Mouse (Mus musculus) retina, embryonic 14.5 days (tissue): ENCODE results near the gene Smg6.
A peak's percentile ranks its signal among the peaks of the same experiment; 100 is the strongest.
"Not testable (repeated sequence)": the region's sequence is repeated elsewhere in the genome, so short reads cannot be mapped to it uniquely, and the experiment has no call there.

Source experiments
- DNase-seq: peaks from one replicate; pipeline ENCODE4 v3.0.0-alpha.2; 2015; ENCODE audit warnings: low spot score

Smg6 gene

DNA sequence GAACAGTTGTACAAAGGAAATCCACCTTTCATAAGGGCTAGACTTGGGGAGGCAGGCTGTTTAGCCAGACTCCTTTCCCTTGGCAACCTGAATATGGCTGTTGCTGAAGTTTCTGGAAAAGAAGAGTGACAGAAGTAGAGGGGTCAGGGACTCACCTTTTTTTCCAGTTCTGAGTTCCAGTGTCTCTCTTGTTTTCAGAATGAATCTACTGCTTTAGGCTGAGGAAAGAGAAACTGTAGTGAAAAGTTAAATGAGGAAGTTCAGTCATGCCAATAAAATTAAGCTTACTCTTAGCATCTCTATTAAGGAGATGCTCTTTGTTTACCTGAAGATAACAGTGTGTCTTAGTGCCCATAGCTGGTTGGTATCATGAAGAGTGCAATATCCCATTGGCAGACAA lies 69.2 kb downstream of the Smg6 start:
- no peak for DNase-seq

DNA sequence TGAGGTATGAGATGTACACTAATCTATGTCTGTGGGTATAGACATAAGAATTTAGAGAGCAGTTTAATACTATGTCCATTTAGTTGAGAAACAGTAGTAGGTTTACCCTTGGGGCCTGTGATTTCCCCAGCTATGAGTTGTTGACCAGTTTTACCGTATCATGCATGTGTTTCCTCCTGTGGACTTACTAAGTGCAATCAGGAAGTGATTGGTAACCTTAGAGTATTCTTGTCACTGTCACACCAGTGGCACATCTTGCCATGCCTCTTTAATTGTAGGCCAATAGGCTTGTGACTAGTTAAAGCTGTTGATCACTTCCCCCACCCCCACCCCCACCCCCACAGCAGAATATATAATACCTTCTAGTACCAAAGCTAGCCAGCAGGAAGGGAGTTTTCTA lies 70.9 kb downstream of the Smg6 start:
- DNase-seq, result no peak

DNA sequence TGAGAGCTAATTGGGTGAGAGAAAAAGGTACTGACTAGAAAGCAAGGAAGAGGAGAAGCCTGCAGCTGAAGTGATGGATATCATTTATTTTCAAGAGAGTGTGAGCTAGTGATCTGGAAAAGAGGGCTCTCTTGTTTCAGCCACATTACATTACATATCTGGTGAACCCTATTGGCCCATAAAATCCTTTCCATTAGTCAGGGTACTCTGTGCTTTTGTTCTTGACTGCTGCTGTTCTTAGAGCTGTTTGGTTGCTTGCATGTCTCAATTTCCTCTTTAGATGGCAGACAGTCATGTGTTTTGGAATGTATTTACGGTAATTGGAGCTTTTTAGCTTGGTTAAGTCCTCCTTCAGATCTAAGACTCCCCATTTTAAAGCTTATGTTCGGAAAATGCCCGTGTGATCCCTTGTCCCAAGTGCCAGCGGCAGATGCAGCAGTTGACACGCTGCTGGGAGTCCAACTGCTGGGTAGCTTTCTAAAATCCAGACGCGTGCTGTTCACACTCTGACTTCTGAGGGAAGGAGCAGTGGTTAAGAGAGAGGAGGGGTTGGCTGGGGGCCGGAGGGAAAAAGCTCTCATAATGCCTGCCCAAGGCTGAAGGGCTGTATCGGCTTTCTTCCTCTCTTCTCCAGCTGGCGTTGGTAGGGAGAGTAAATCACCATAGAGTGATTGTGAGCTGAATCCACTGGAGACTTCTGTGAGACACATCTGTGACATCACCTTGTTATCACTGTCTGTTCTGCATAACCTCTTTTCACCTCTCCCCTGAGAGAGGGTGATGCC lies 75.4 kb downstream of the Smg6 start:
- peak; percentile 17 for DNase-seq

DNA sequence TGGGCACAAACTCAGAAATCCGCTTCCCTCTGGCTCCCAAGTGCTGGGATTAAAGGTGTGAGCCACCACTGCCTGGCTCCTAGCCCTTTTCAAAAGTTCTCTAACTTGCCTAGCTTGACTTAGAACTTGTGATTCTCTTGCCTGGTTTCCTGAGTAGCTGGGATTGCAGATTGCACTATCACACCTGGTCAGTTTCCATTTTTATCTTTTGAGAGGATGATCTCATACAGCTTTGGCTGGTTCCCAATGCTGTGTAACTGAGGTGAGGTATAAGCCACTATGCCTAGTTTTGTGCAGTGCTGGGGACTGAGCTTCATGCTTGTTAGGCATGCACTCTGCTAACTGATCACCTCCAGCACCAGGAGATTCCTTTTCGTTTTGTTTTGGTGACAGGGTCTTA lies 82.6 kb downstream of the Smg6 start:
- DNase-seq, result no peak

DNA sequence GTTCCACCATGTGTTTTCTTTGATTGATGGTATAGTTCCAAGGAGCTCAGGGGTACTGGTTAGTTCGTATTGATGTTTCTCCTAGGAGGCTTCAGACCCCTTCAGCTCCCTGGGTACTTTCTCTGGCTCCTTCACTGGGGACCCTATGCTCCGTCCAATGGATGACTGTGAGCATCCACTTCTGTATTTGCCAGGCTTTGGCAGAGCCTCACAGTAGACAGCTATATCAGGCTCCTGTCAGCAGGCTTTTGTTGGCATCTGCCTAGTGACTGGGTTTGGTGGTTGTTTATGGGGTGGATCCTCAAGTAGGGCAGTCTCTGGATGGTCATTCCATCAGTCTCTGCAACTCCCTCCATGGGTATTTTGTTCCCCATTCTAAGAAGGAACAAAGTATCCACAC lies 83.9 kb downstream of the Smg6 start:
- not testable (repeated sequence) for DNase-seq

DNA sequence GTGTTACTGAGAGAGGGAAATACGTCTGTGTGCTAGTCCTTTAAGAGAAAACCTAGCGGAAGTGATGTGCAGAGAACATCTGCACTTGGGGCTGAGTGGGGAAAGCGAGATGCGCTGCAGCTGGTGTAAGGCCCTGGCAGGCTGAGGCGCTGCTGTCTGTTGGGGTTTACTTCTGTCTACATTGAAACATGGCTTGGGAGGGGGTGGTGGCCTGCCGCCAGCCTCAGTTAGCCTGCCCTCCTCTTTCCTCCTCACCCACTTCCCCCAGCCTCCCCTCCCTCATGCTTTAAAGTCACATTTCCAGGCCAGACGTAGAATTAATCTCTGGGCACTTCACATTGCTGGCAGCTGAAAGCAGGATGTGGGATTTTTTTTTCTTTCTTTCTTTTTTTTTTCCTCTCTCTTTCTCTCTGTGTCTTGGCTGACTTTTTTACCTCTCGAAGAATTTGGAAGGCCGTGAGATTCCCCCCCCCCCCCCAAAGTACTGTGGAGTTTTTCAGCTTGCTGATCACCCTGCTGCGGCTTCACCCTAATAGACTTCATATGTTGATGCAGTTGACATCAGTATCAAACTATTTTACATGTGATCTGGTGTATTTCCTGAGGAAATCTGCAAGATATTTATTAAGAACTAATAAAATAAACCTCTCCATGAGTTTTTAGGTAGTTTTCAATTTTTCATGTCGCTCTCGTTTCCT lies 87.5 kb downstream of the Smg6 start:
- DNase-seq, result no peak

DNA sequence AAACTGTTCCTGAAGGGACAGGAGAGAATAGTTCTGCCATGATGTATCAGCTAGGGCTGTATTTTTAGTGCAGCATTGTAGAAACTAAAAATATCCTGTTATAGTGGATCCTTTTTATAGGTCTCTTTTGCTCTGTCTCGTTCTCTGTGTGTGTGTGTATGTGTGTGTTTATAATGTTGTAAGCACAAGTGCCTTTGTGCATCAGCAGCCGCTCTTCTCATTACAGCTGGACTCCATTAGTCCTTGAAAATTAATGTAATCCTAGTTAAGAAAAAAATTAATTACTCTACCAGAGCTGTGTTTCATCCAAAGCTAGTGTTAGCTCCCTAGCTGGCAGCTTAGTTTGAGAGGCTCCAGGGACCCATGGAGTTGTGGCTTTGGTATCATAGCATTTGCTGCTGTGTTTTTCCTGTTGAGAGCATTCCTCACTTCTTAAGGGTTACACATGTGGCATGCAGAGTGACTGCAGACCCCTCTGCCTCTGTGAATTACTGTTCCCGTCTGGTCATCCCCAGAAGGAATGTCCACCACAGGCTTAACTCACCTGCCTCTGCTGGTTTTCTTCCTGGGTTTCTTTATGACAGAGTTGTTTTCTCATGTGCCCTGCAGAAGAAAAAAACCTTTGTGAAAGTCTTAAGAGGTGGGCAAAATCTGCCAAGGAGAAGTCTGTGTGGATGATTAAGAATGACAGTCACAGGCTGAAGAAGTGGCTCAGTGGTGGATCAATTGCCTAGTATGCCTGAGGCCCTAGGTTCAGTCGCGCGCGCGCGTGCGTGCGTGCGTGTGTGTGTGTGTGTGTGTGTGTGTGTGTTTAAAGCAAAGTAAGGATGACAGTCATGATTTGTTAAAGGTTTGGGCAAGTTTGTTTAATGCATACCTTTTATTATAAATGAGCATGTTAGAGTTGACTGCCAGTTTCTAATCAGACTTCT lies 88.4 kb downstream of the Smg6 start:
- peak; percentile 11 for DNase-seq

DNA sequence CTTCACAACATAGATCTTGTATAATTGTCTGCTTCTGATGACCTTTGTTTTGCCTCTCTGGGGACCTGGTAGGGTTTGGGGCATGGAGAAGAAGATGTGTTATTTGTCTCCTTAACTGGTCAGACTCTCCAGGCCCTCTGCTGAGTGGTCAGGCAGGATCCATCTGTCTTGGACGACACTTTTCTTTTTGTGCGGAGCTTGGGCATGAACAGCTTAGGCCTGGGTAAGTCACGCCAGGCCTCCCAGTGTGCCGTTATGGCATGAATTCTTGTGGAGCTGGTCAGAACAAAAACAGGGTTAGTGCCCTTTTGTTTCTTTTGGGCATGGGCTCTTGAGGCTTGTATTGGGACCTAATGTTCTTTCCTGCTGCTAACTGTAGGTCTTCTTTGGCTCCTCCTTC lies 89.2 kb downstream of the Smg6 start:
- no peak for DNase-seq

DNA sequence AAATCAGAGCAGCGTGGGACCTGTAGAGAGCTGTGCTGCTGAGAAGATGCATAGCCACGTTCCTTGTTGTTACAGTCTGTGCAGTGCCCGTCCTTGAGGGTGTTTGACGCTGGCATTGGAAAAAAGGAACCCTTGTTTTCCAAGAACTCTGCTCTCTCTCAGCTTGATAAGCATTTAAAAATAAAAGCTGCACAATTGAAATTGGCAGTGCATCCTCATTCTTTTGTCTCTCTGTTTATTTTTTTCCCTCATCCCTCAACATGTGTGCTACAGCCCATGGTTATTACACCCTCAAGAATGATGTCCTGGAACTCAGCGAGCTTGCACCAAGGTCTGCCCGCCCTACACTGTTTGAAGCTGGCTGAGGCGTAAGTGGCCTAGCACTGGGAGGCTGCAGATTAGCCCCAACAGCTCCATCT lies 89.8 kb downstream of the Smg6 start:
- DNase-seq, result no peak

DNA sequence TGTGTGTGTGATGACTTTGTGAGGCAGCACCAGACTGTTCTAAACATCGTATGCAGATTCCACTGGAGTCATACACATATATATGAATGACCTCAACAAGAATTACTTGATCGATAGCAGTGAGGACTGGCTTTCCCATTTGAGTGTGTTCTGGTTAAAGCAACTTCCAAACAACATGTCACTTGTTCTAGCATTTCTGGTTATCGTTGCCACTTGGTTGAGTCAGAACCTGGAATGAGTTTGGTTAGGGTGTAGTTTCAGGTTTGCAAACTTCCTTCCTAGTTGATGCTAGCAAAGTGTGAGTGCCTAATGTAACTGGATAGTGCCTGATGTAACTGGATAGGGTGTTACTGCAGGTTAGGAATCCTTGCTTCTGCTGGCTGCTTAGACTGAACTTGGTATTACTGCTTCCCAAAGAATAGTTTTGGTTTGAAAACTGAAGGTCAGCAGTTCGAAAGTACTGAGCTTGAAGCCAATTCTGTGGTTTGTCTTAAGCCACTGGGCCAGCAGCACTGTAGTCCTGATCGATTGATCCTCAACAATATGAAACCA lies 90.8 kb downstream of the Smg6 start:
- no peak for DNase-seq

DNA sequence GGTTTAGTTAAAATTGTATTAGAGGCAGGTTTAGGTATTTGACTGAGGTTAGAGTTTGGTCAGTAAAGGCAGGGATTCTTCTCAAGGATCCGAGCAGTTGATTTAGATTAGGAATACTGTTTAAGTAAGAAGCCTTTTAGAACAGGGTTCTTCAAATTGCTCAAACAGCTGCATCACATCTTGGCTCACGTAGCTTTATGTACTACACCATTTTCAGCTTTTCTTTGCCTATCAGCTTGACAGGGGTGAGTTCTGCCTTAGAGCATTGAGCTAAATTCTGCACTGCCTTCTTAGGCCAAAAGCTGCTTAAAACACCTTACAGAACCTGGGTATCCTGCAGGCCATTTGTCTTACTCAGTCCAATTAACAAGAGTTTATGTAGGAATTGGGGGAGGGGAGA lies 92.2 kb downstream of the Smg6 start:
- no peak for DNase-seq

DNA sequence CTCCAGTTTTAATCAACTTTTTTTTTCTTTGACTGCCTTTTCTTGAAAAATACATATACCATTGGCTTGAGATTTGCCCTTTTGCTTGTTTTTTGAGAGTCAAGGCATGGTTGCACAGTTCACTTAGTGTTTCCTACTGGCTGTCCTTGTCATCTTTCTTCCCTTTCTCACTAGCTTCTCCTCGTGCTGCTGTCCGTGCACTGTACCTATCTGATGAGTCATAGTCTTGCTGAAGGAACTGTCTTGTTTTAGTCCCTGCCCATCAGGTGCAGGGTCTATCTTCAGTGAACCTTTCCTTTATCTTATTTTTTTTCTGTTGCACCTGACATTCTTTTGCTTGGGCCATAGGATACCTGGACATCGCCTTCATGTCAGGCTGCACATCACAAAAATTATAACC lies 101.4 kb downstream of the Smg6 start:
- DNase-seq, result no peak

DNA sequence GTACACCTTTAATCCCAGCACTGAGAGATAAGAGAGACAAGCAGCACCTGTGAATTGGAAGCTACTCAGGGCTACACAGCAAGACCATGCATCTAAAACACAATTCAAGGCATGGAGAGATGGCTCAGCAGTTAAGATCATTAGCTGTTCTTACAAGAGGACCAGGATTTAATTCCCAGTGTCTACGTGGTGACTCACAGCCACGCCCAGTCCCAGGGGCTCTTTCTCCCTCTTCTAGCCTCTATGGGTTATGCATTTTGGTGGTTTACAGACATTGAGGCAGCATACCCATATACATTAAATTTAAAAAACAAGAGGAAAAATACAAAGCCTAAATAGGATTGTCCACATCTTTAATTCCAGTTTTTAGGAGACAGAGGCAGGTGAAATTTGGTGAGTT lies 102.0 kb downstream of the Smg6 start:
- DNase-seq, result no peak

DNA sequence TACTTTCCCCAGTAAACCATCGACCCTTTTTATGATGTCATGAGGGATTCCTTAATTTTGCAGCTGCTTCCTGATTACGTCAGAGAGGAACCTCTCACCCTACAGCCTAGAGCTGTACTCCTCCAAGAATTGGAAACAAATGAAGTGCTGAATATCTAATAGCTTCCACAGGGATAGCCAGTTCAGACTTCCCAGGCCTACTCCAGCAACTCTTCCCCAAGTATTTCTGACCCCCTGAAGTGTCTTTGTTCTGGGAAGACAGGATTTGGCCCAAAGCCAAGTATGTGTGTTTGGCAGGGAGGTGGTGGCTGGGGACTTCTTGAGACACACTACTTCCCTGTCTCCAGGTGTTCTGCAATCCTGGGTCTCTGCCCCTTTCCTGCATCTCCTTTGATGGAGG lies 105.6 kb downstream of the Smg6 start:
- peak; percentile 32 for DNase-seq

DNA sequence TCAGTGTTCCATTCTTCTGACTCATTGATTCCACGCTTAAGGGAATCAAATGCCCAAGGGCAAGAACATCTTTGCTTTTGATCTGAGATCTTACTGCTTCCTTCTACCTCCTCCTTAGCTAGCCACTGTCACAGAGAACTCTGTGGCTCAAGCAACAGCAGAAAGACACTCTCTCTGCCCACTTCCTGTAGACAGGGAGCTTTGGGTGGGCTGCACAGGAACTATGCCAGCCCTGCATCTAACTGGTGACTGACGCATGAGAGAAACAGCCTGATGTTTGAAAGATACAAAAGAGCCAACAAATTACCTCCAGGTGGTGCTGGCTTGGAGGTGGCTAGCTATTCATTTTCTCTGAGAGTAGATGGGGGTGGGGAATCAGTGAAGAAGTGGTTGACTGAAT lies 107.3 kb downstream of the Smg6 start:
- DNase-seq, result no peak

DNA sequence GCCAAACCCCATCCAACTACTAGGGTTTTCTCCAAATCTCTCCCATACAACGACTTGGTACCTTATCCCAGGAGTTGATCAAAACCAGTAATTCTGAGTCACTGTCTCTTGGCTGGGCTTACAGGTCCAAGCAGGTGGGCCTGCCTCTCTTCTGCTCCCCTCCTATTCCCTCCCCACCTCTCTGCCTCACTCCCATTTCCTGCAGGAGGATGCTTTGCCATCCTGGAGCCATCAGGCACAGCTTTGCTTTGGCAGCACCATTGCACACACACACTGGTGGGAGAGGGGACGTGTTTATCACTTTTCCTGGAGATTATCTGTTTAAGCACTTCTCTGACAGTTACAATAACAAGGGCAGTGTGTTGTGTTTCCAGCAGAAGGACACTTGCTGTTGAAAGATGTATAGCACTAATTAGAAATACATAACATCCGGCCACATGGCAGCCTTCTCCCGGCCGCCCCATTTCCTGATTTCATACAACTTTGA lies 108.0 kb downstream of the Smg6 start:
- DNase-seq, result no peak

DNA sequence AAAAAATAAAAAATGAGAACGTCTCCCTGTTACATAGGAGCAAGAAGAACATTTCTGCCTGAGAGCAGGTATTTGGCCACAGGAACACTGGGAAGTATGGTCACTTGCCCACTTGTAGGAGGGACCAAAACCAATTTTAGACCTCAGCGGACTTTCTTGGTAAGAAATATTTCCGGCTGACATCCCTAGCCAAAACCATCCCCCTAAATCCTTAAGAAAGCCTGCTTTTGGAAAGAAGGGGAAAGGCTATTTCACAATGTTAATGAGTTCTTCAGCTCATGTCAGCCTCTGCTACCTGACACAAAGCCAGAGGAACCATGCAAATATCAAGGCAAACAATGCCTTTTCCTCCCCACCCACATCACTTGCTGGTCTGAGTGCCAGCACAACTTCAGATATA lies 108.5 kb downstream of the Smg6 start:
- DNase-seq, result no peak

DNA sequence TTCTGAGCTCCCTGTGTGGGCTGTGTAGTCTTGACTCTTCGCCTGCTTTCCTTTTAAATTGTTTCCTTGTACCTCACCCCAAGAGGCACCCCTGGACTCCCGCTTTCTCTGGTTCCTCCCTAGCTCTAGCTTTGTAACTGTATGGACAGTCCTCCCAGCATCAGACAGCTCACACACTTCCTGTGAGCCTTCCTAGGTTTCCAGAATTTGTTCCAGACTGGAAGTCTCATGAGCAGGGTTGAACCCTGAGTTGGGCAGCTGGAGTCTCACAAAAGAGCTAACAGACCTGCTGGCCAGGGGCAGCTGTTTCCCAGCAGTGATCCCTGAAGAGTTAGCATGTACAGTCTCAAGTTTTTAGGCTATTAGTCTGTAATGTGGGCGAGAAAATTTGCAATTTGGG lies 118.7 kb downstream of the Smg6 start:
- no peak for DNase-seq

DNA sequence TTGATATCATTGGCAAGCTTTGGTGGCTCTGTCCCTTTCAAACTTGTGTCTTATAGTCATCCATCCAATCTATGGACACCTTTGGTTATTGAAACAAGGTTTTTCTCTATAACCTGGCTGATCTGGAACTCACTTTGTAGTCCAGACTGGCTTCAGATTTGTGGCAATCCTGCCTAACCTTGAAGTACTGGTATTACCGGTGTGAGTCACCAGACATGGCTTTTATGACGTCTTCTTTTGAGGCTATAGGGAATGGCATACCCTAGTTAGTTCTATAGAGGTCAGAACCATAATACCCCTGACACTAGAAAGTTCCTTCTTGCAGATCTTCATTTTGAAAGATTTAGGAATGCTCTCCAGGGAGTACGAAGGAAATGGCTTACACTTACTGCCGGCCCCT lies 120.2 kb downstream of the Smg6 start:
- no peak for DNase-seq

DNA sequence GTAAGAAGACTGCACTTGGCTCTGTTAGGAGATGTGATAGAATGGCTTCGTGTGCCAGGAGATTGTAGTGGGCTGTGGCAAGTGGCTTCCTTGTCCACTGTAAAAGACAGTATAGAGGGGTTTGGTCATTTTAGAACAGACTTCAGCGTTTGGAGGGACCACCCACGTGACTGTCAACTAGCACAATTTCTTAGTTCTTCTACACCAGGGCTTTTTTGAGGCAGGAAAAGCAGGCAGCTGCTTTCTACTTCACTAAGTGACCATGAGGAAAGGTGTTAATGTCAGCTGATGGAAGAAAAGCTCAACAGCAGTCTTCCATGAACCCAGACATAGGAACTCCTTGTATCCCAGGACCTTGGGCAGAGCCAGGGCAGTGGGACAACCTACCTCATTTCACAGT lies 121.0 kb downstream of the Smg6 start:
- no peak for DNase-seq

DNA sequence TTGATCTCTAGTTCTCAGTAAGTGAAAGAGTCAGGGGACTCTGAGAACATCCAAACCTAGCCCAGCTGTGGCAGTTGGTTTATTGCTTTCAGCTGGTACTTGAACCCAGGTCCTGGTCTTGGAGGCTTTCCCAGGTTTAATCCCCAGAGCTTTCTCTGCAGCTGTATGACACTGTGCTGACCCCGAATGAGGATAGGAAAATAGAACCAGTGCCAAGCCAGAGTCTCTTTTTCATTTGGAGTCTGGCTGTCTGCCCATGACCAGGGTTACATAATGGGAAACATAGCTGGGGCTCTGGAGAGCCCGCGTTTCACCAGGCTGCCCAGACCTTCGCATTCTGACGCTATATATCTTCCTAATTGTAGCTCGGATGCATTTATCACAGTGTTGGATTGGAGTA lies 121.4 kb downstream of the Smg6 start:
- no peak for DNase-seq

DNA sequence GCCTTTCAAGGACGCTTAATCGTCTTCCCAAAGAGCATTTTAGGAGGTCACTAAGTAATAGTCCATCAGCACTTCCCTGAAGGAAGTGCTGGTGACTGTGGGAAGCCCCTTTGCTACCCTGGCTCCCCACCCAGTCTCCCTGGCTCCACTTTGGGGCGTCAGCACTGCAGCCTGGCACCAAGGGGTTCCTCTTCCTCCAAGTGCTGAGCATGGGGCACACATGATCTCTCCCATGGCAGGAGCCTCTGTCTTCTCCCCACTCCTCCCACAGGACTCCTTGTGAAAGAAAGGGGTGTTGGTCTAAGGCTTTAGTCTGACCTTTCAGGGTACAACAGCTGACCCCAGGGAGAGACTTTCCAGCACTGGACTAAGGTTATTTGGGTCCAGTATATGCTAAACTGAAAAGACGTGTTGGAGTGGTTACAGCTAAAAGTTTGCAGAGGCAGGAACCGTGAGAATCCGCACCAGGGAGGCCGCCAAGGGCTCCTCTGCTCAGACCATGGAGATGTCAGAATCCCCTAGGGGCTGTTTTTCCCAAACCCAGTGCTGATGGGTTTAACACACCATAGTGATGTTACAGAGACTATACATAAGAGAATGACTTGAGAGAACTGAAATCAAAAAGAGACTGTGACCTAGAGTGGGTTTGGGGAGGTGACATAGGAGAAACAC lies 122.2 kb downstream of the Smg6 start:
- no peak for DNase-seq
